Mouse (Mus musculus) gastrocnemius, adult 2 months (tissue): ENCODE data around the gene Chat. TPM values are rescaled to one million over a fixed set of nuclear protein-coding genes. Genes with fewer than 3 reads are reported as not detected.

ENCODE experiments used
- DNase-seq: peaks from one replicate; pipeline ENCODE4 v3.0.0; 2022
- H3K27ac ChIP-seq: fragments of 200-600 bp; 2 replicates; pipeline ENCODE4 v1.8.1; 2022; ENCODE audit warnings: mild to moderate bottlenecking
- H3K4me3 ChIP-seq: fragments of 200-600 bp; 2 replicates; pipeline ENCODE4 v1.8.1; 2022; ENCODE audit warnings: mild to moderate bottlenecking, moderate library complexity
- CTCF ChIP-seq: fragments of 200-600 bp; IDR thresholded peaks from 2 replicates; pipeline ENCODE4 v1.8.1; 2022; ENCODE audit warnings: antibody characterized with exemption, mild to moderate bottlenecking, moderate library complexity
- intact Hi-C: fragments of 180-260 bp; cut with DNase I; formaldehyde crosslinking; loops from one replicate; pipeline ENCODE4 v1.15.1; 2025
- total RNA-seq, 2 experiments: library from RNA; stranded (reverse); gene quantifications; 2 replicates each; pipeline ENCODE4 v1.2.3; 2021

Chat gene
- total RNA-seq, 2 experiments from 2014 or later, result not detected

- no peak overlapping the region for H3K4me3 ChIP-seq
- peak; percentile 90 for TF ChIP-seq CTCF
- no peak overlapping the region for H3K27ac ChIP-seq
- intact Hi-C loops, result loop anchor here (2.0 kb wide), 1 partner anchor 253 kb away; no protein-coding TSS in a partner anchor
- DNase-seq, result no peak
Observed at GRCm38 (mm10) chr14:32482061-32482460, 16.3 kb upstream of the Chat start.

- Histone ChIP-seq H3K27ac (no peak overlapping the region), H3K4me3 (no peak overlapping the region)
- intact Hi-C loops, result no loop called here
- no peak for TF ChIP-seq CTCF
- no peak for DNase-seq
Observed at GRCm38 (mm10) chr14:32477581-32477980, 11.8 kb upstream of the Chat start.

- DNase-seq, result no peak
- Histone ChIP-seq H3K4me3 (no peak overlapping the region), H3K27ac (no peak overlapping the region)
- no peak for TF ChIP-seq CTCF
- intact Hi-C loops, result no loop called here
Observed at GRCm38 (mm10) chr14:32476559-32476958, 10.8 kb upstream of the Chat start.

- intact Hi-C loops, result loop anchor here (2.0 kb wide), 1 partner anchor 244 kb away; no protein-coding TSS in a partner anchor
- peak; percentile 69 for TF ChIP-seq CTCF
- DNase-seq, result no peak
- no peak overlapping the region for H3K4me3 ChIP-seq
- no peak overlapping the region for H3K27ac ChIP-seq
Observed at GRCm38 (mm10) chr14:32472996-32473395, 7.2 kb upstream of the Chat start.

- Histone ChIP-seq H3K4me3 (no peak overlapping the region), H3K27ac (no peak overlapping the region)
- TF ChIP-seq CTCF, result no peak
- intact Hi-C loops, result no loop called here
- peak; percentile 49 for DNase-seq
Observed at GRCm38 (mm10) chr14:32467606-32468005, 1.8 kb upstream of the Chat start.

GRCm38 (mm10) chr14:32465506-32465870, 301 bp downstream of the Chat start:
- no peak overlapping the region for H3K27ac ChIP-seq
- intact Hi-C loops, result no loop called here
- no peak for TF ChIP-seq CTCF
- no peak overlapping the region for H3K4me3 ChIP-seq
- no peak for DNase-seq

- intact Hi-C loops, result no loop called here
- Histone ChIP-seq H3K4me3 (no peak within 1 kb of the TSS), H3K27ac (no peak within 1 kb of the TSS)
- TF ChIP-seq CTCF, result no peak
- DNase-seq, result no peak
Observed at GRCm38 (mm10) chr14:32464601-32465505, 936 bp downstream of the Chat start, which contains the start of gene Slc18a3. Gene Slc18a3 (minus strand): TSS chr14:32464850.

- Histone ChIP-seq H3K27ac (no peak overlapping the region), H3K4me3 (no peak overlapping the region)
- no peak for DNase-seq
- TF ChIP-seq CTCF, result no peak
- intact Hi-C loops, result no loop called here
Observed at GRCm38 (mm10) chr14:32463211-32464040, 2.4 kb downstream of the Chat start.

- TF ChIP-seq CTCF, result no peak
- intact Hi-C loops, result no loop called here
- no peak for DNase-seq
Observed at GRCm38 (mm10) chr14:32452552-32452951, 13.2 kb downstream of the Chat start.

GRCm38 (mm10) chr14:32446989-32447388, 18.8 kb downstream of the Chat start:
- no peak for TF ChIP-seq CTCF
- intact Hi-C loops, result no loop called here
- Histone ChIP-seq H3K27ac (no peak overlapping the region), H3K4me3 (no peak overlapping the region)
- DNase-seq, result no peak

More at GRCm38 (mm10) chr14:32452552-32452951, 13.2 kb downstream of the Chat start:
- Histone ChIP-seq H3K4me3 (no peak overlapping the region), H3K27ac (no peak overlapping the region)

GRCm38 (mm10) chr14:32443446-32443845, 22.3 kb downstream of the Chat start:
- intact Hi-C loops, result no loop called here
- Histone ChIP-seq H3K4me3 (no peak overlapping the region), H3K27ac (no peak overlapping the region)
- DNase-seq, result no peak
- TF ChIP-seq CTCF, result no peak

- intact Hi-C loops, result no loop called here
- TF ChIP-seq CTCF, result no peak
- no peak for DNase-seq
- no peak overlapping the region for H3K27ac ChIP-seq
- no peak overlapping the region for H3K4me3 ChIP-seq
Observed at GRCm38 (mm10) chr14:32439744-32440143, 26.0 kb downstream of the Chat start.

- no peak overlapping the region for H3K4me3 ChIP-seq
- no peak for TF ChIP-seq CTCF
Observed at GRCm38 (mm10) chr14:32439316-32439715, 26.5 kb downstream of the Chat start.

More at GRCm38 (mm10) chr14:32439316-32439715, 26.5 kb downstream of the Chat start:
- no peak for DNase-seq
- H3K27ac ChIP-seq, result no peak overlapping the region
- intact Hi-C loops, result no loop called here
